Mouse (Mus musculus) erythroblast, adult 5-6 weeks (primary cell): ENCODE measurements around the gene Arhgap23. TPM values are rescaled to one million over a fixed set of nuclear protein-coding genes. Genes with fewer than 3 reads are reported as not detected.

Source experiments
- ATAC-seq: replicated peaks from 2 replicates; pipeline ENCODE4 v1.8.0; 2016; ENCODE audit warnings: moderate number of reproducible peaks, mild to moderate bottlenecking, moderate TSS enrichment, inconsistent platforms; ENCODE audit not compliant: poor library complexity, low FRiP score, severe bottlenecking
- total RNA-seq, 2 experiments: library from RNA; stranded (forward) in 1 of 2; stranded (reverse) in 1 of 2; fragments of 150-400 nt in 1 of 2; fragments of 200-764, 138-1000 nt in 1 of 2; gene quantifications; 2 replicates each; pipeline versions ENCODE4 v1.2.3 to v1.2.4; 2015 to 2017; ENCODE audit warnings: low replicate concordance in 2 of 2

The Arhgap23 gene
- total RNA-seq, 2 experiments from 2014 or later: 21.9 to 25.6 TPM

GRCm38 (mm10) chr11:97404184-97404760 is 11.1 kb upstream of the Arhgap23 start:
- no peak for ATAC-seq

GRCm38 (mm10) chr11:97404761-97405190 is 10.6 kb upstream of the Arhgap23 start:
- no peak for ATAC-seq

GRCm38 (mm10) chr11:97406094-97406951 is 9.0 kb upstream of the Arhgap23 start:
- no peak for ATAC-seq

GRCm38 (mm10) chr11:97407456-97407855 is 7.9 kb upstream of the Arhgap23 start:
- no peak for ATAC-seq

GRCm38 (mm10) chr11:97408171-97408570 is 7.2 kb upstream of the Arhgap23 start:
- peak; percentile 73 for ATAC-seq

- no peak for ATAC-seq
Observed at GRCm38 (mm10) chr11:97410958-97411357, 4.4 kb upstream of the Arhgap23 start.

- no peak for ATAC-seq
Observed at GRCm38 (mm10) chr11:97412117-97412516, 3.2 kb upstream of the Arhgap23 start.

GRCm38 (mm10) chr11:97412808-97413347 is 2.5 kb upstream of the Arhgap23 start:
- ATAC-seq: no peak

- ATAC-seq: no peak
Observed at GRCm38 (mm10) chr11:97415712-97416636, 641 bp downstream of the Arhgap23 start.

GRCm38 (mm10) chr11:97416637-97417035 is 1.3 kb downstream of the Arhgap23 start:
- ATAC-seq: no peak

- no peak for ATAC-seq
Observed at GRCm38 (mm10) chr11:97418834-97419539, 3.7 kb downstream of the Arhgap23 start.

GRCm38 (mm10) chr11:97419540-97419900 is 4.2 kb downstream of the Arhgap23 start:
- no peak for ATAC-seq

GRCm38 (mm10) chr11:97422507-97422906 is 7.2 kb downstream of the Arhgap23 start:
- no peak for ATAC-seq

GRCm38 (mm10) chr11:97424092-97424692 is 8.9 kb downstream of the Arhgap23 start:
- peak; percentile 57 for ATAC-seq

GRCm38 (mm10) chr11:97424802-97425201 is 9.5 kb downstream of the Arhgap23 start:
- ATAC-seq: no peak

- peak; percentile 80 for ATAC-seq
Observed at GRCm38 (mm10) chr11:97427794-97428725, 12.7 kb downstream of the Arhgap23 start.

- peak; percentile 41 for ATAC-seq
Observed at GRCm38 (mm10) chr11:97428726-97429077, 13.4 kb downstream of the Arhgap23 start.

GRCm38 (mm10) chr11:97429615-97430014 is 14.3 kb downstream of the Arhgap23 start:
- ATAC-seq: 0 out of 2 replicates have a peak, but pooled peaks have one; percentile 2
